Mouse (Mus musculus): ENCODE measurements around the gene Ktn1.

Gene Ktn1

DNA sequence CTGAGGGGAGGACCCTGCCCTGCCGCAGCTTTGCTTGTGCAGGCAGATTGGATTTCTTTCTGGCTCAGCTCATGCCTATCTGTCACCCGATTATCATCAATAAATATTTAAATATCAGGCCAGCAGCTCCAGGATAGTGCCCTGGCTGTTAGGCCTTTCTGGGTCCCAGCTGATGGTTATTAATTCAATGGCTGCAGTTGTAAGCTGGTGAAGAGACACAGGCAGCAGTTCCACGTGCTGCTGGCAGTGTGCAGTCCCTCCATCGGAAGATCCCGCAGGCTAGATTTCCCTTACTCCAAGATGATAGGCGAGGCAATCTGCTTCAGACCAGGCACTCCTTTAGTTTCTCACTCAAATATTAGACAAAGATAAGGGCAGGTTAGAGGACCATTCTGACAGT, 116.9 kb downstream of the Ktn1 start:
- DNase-seq = no peak

DNA sequence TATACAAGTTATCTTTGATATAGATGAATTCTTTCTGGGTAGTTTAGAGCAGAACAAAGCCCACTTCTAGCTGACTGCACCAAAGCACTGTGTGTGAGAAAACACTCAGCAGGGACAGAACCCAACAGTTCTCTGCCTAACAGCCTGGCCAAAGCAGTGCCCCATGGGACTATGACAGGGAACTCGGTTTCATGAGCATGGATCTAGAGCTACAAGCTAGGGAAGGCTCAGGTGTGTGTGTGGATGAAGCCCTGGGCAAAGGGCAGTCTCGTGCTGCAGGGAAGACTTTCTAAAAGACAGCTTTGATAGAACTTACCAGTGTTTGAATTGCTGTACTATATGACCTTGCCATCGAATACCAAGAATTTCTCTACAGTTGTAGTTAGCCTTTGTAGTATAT, 117.5 kb downstream of the Ktn1 start:
- no peak for DNase-seq

DNA sequence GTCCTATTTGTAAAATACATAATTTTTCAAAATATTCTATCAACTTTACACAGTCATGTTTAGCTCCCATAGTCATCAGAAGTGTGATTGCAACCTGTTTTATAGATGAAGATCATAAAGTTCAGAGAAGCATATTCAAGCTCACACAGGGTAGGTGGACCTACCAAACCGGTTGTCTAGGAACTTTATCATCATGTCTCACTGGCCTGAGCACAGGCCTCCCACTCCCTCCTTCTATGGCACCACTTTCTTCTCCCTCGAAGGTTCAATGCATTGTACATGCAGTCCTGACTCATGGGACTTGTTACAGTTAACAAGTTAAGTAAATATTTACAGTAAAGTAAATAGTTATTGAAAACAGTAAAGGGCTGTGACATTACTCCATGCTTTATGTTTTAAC, 118.1 kb downstream of the Ktn1 start:
- DNase-seq = no peak

DNA sequence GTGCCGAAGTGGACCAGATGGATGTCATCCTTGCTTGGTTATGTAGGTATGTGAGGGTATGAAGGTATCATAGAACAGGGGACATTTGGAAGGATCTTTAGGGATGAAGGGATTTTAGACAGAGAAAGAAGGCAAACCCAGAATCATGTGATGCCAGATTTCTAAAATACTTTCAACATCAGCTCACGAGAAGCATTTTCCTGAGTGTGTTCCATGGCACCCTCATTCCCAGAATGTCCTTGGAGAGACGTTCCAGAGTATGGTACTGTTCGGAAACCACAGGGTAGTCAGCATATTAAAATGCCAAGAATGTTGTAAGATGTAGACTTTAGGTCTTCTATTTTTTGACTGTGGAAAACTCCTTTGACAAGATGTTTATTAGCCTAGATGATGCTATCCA, 123.2 kb downstream of the Ktn1 start:
- no peak for DNase-seq

DNA sequence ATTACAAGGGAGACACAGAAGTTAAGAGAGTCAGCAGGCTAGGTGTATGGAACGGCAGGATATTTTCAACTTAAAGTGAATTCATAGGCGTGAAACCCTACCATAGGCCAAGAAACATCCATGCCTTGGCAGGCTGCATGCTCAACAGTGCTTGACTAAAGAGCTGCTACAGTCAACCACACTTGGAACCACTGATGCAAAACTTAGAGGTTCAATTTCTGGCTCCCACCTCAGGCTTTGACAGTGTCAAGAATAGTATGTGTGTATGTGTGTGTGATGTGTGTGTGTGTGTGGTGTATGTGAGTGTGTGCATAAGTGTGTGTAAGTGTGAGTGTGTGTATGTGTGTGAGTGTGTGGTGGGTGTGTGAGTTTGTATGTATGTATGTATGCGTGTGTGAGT, 127.3 kb downstream of the Ktn1 start:
- no peak for DNase-seq

DNA sequence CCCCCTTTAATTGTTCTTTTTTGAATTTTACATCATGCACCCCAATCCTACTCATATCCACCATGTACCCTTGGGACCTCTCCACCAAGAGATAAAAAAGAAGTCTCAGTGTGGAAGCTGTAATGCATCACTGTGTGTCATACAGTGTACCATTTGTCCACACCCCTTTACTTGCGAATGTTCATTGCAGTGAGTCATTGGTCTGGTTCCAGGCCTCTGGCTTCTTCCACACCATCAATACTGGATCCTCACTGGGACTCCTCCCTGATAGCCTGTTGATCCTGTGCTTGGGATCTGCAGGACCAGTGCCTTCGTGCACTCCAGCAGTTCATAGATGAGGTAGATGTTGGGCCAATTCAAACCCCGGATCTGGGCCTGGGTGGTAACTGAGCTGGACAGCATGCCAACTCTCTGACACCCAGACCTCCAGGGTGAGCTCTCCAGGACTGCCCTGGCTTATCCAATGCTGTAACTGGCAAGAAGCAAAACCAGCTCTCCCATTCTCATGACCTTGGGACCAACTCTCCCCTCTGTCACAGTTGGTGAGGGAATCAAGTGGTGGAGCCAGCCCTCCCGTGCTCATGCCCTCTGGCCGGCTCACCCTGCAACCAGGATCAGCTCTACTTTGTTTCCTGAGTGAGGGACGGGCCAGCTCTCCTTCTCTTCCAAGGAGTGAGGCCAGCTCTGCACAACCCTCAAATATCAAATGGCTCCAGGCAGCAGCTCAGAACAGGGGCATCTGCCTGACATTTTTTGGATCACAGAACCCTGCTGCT, 128.2 kb downstream of the Ktn1 start:
- no peak for DNase-seq

DNA sequence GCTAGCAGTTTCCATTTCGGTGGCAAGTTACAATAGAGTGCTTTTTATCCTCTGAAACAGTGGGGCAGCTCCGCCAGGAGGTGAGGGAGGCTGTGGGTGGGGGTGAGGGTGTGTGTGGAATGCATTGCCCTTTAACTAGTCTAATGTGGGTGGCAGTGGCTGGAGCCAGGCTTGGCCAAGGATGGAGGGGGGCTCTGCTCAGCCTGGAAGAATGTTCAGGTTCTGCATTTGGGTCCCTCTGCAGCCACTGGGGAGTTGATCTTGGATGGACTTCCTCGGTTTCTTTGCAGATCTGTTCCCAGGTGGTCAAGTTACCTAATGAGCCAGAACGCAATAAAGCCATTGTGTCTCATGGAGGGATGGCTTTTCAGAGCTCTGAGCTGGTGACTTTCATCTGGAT, 137.9 kb downstream of the Ktn1 start:
- DNase-seq = no peak
